22 mouse cellular contexts compared by ENCODE assay signal in the genomic region with DNA sequence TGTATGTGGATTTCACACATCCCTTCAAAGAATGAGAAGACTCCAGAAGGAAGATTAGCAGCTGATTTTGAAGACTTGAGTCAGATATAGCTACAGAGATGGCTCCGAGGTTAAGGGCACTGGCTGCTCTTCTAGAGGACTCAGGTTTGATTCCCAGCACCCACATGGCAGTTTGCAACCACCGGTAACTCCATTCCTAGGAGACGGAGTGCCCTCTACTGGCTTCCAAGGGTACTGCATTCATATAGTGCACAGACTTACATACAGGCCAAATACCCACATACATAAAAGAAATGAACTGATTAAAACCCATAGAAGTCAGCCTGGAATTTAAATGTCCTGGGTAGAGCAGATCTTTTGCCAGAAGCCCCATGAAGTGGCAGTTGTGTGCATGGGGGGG. TPM values are rescaled to one million over a fixed set of nuclear protein-coding genes. Genes with fewer than 3 reads are reported as not detected.
A peak's percentile ranks its signal among the peaks of the same experiment; 100 is the strongest.
DNase-seq lines count a peak whose midpoint lies in the region; ATAC-seq and TF ChIP-seq lines count a peak whose summit lies in the region.
"Had no signal": no experiment of that assay in that cellular context is flagged by ENCODE, and none has a peak within 500 bp of the region (broad histone marks: within the 10 kb centered on the region; RNA-seq: fewer than 3 reads in every experiment).

No protein-coding gene starts in this region.

- TF ChIP-seq RAD21 in CH12.LX (IDR thresholded peaks at IDR 0.05; ENCODE audit: low read depth, low read length) (no peak), MEL (IDR thresholded peaks at IDR 0.05; ENCODE audit: low read depth, low read length) (peak; percentile 12)

- no peak for DNase-seq in heart, adult 2 months
- DNase-seq in liver, adult 2 months (ENCODE audit: extremely low read depth, low read depth, low spot score): no peak
- DNase-seq in liver: no peak
- no peak for DNase-seq in CH12.LX (ENCODE audit: extremely low read depth)
- DNase-seq in MEL (ENCODE audit: low read depth, low spot score): peak; percentile 34
- DNase-seq in spleen, postnatal 4 days (ENCODE audit: low spot score in 2 of 2): no peak
- no peak for DNase-seq in cerebellum, adult 2 months
- DNase-seq: adrenal gland, postnatal 25 days; cerebellum, adult 8-10 months; kidney, adult 8-10 months; right cerebral cortex, postnatal 25 days; thymus, adult 18-20 months had no signal

- intact Hi-C loops in heart, adult 2 months (cut with DNase I): loop anchor here (5.0 kb wide), 1 partner anchor 104 kb away; a partner anchor contains a TSS

- TF ChIP-seq CTCF in heart, adult 2 months (IDR thresholded peaks at IDR 0.05): peak; percentile 51
- peak; percentile 30; the same call in 1 of the 2 replicates for TF ChIP-seq CTCF in liver, adult 2 months (IDR thresholded peaks at IDR 0.05; ENCODE audit: low read depth, low read length)
- peak; percentile 22 to 38; a peak in 1 of 4 replicates for TF ChIP-seq CTCF in CH12.LX (conservative IDR thresholded peaks at IDR 0.05 in 1 of 2, IDR thresholded peaks at IDR 0.05 in 1 of 2; ENCODE audit: low read depth in 2 of 2, low read length in 2 of 2)
- peak; percentile 39 to 62 (median 48); a peak in 5 of 6 replicates for TF ChIP-seq CTCF in MEL (IDR thresholded peaks at IDR 0.05 in 2 of 3, conservative IDR thresholded peaks at IDR 0.05 in 1 of 3; ENCODE audit: control insufficient read depth in 1 of 3, insufficient read depth in 1 of 3, low read depth in 2 of 3, low read length in 3 of 3, poor library complexity in 1 of 3, severe bottlenecking in 1 of 3)
- no peak for TF ChIP-seq CTCF in cerebellum, adult 2 months (IDR thresholded peaks at IDR 0.05; ENCODE audit: borderline replicate concordance, insufficient read depth, low read depth, low read length)

- no peak for TF ChIP-seq POLR2A in heart, adult 2 months (IDR thresholded peaks at IDR 0.05; ENCODE audit: insufficient read depth, low read depth, low read length)
- TF ChIP-seq POLR2A in liver, adult 2 months (IDR thresholded peaks at IDR 0.05; ENCODE audit: extremely low read depth, insufficient read depth, low read length): no peak
- TF ChIP-seq POLR2A in CH12.LX (IDR thresholded peaks at IDR 0.05; ENCODE audit: low read depth, low read length) (no peak), MEL (IDR thresholded peaks at IDR 0.05; ENCODE audit: control insufficient read depth in 1 of 2, insufficient read depth in 1 of 2, low read depth in 1 of 2, low read length in 2 of 2, poor library complexity in 1 of 2) (no peak)
- TF ChIP-seq POLR2A in cerebellum, adult 2 months (IDR thresholded peaks at IDR 0.05; ENCODE audit: borderline replicate concordance, insufficient read depth, low read length): no peak

- H3K4me1 ChIP-seq in heart, adult 2 months (ENCODE audit: control insufficient read depth, insufficient read depth, low read length): peaks cover 18% of the 10 kb centered on the region
- peaks cover 44% of the 10 kb centered on the region for H3K4me1 ChIP-seq in heart, embryonic 12.5 days (replicated peaks)
- H3K4me1 ChIP-seq in liver, adult 2 months (ENCODE audit: control insufficient read depth, insufficient read depth, low read length): no peaks in the 10 kb centered on the region
- H3K4me1 ChIP-seq in CH12.LX (ENCODE audit: control insufficient read depth in 1 of 2, insufficient read depth in 2 of 2): no peaks in the 10 kb centered on the region
- no peaks in the 10 kb centered on the region for H3K4me1 ChIP-seq in MEL (ENCODE audit: control insufficient read depth in 1 of 2, insufficient read depth in 2 of 2, low read length in 2 of 2)
- peaks cover 77% of the 10 kb centered on the region for H3K4me1 ChIP-seq in cerebellum, adult 2 months (ENCODE audit: control insufficient read depth, insufficient read depth, low read length)

- ATAC-seq in heart, embryonic 12.5 days (ENCODE audit: insufficient number of reproducible peaks, low FRiP score): no peak
- ATAC-seq: forebrain, embryonic 16.5 days had no signal

- dilution Hi-C loops in CH12.LX (cut with MboI; ENCODE audit: extremely low pct_ligation_motif_present, extremely low pct_unique_long_range_greater_than_20kb, low sequenced_read_pairs): no loop called here

- no peak for TF ChIP-seq EP300 in heart, adult 2 months (IDR thresholded peaks at IDR 0.05; ENCODE audit: insufficient read depth, low read depth, low read length)
- no peak for TF ChIP-seq EP300 in CH12.LX (IDR thresholded peaks at IDR 0.05; ENCODE audit: low read length)
- TF ChIP-seq EP300 in MEL (IDR thresholded peaks at IDR 0.05; ENCODE audit: low read depth in 1 of 2, low read length in 2 of 2): no peak

- H3K27me3 ChIP-seq in heart, adult 2 months (ENCODE audit: control insufficient read depth, insufficient read depth, low read length): no peaks in the 10 kb centered on the region
- H3K27me3 ChIP-seq in heart, embryonic 12.5 days (replicated peaks): no peaks in the 10 kb centered on the region
- no peaks in the 10 kb centered on the region for H3K27me3 ChIP-seq in liver, adult 2 months (ENCODE audit: control insufficient read depth, insufficient read depth, low read length)
- H3K27me3 ChIP-seq in CH12.LX (replicated peaks) (no peaks in the 10 kb centered on the region), MEL (ENCODE audit: control insufficient read depth in 1 of 2, insufficient read depth in 2 of 2, low read length in 2 of 2) (no peaks in the 10 kb centered on the region)
- no peaks in the 10 kb centered on the region for H3K27me3 ChIP-seq in cerebellum, adult 2 months (ENCODE audit: control insufficient read depth, insufficient read depth, low read length)
- H3K27me3 ChIP-seq: hindbrain, embryonic 12.5 days had no signal

- H3K9ac ChIP-seq in heart, adult 2 months (ENCODE audit: low read depth, low read length): no peak overlapping the region
- H3K9ac ChIP-seq in heart, embryonic 12.5 days: no peak overlapping the region
- no peak overlapping the region for H3K9ac ChIP-seq in liver, adult 2 months (ENCODE audit: low read depth, low read length)
- H3K9ac ChIP-seq in CH12.LX (ENCODE audit: insufficient read depth, low read depth): no peak overlapping the region
- H3K9ac ChIP-seq in MEL (ENCODE audit: control insufficient read depth, low read depth, low read length, poor library complexity, severe bottlenecking): no peak overlapping the region
- H3K9ac ChIP-seq: hindbrain, embryonic 12.5 days had no signal

- H3K27ac ChIP-seq in heart, adult 2 months: no peak overlapping the region
- H3K27ac ChIP-seq in heart, embryonic 12.5 days (ENCODE audit: poor library complexity, severe bottlenecking): no peak overlapping the region
- H3K27ac ChIP-seq in liver, adult 2 months (replicated peaks; ENCODE audit: insufficient read depth, low read depth, low read length): no peak overlapping the region
- H3K27ac ChIP-seq in CH12.LX (ENCODE audit: insufficient read depth, low read depth) (no peak overlapping the region), MEL (ENCODE audit: control insufficient read depth, low read depth, low read length) (no peak overlapping the region)
- no peak overlapping the region for H3K27ac ChIP-seq in cerebellum, adult 2 months (ENCODE audit: insufficient read depth, low read length)
- H3K27ac ChIP-seq: hindbrain, embryonic 12.5 days; limb, embryonic 10.5 days; macrophage had no signal

- no peaks in the 10 kb centered on the region for H3K79me2 ChIP-seq in heart, adult 2 months (replicated peaks; ENCODE audit: control insufficient read depth, insufficient read depth, low read length)
- H3K79me2 ChIP-seq in liver, adult 2 months (ENCODE audit: control insufficient read depth, insufficient read depth, low read length): peaks cover 2% of the 10 kb centered on the region; the same call in 1 of the 2 replicates
- H3K79me2 ChIP-seq in CH12.LX (replicated peaks; ENCODE audit: control insufficient read depth, extremely low read depth, insufficient read depth, poor library complexity, severe bottlenecking) (no peaks in the 10 kb centered on the region), MEL (ENCODE audit: control insufficient read depth, insufficient read depth, low read length, poor library complexity) (no peaks in the 10 kb centered on the region)

- no peak overlapping the region for H3K4me2 ChIP-seq in heart, embryonic 12.5 days
- no peak overlapping the region for H3K4me2 ChIP-seq in CH12.LX (ENCODE audit: insufficient read depth, low read depth, poor library complexity, severe bottlenecking)
- H3K4me2 ChIP-seq: hindbrain, embryonic 12.5 days; midbrain, embryonic 11.5 days had no signal

- H3K4me3 ChIP-seq in heart, adult 2 months: no peak overlapping the region
- no peak overlapping the region for H3K4me3 ChIP-seq in heart, embryonic 12.5 days
- no peak overlapping the region for H3K4me3 ChIP-seq in liver, adult 2 months (ENCODE audit: insufficient read depth, low read depth, low read length)
- H3K4me3 ChIP-seq in CH12.LX (replicated peaks in 1 of 3; ENCODE audit: low read depth in 2 of 3, low read length in 2 of 3, poor library complexity in 1 of 3) (no peak overlapping the region), MEL (ENCODE audit: control insufficient read depth in 1 of 2, insufficient read depth in 1 of 2, low read depth in 2 of 2, low read length in 2 of 2) (no peak overlapping the region)
- no peak overlapping the region for H3K4me3 ChIP-seq in cerebellum, adult 2 months (replicated peaks; ENCODE audit: insufficient read depth, low read depth, low read length)
- H3K4me3 ChIP-seq: erythroblast, embryonic 14.5 days; hindbrain, embryonic 12.5 days; limb, embryonic 10.5 days had no signal

- WGBS in heart, adult 2 months: 96% methylated on average over 3 of the region's 3 CpGs
- WGBS in heart, embryonic 12.5 days: 93% methylated on average over 3 of the region's 3 CpGs
- 99% methylated on average over 3 of the region's 3 CpGs for WGBS in liver, adult 2 months
- 97% methylated on average over 3 of the region's 3 CpGs for WGBS in cerebellum, adult 2 months

- in situ Hi-C loops in CH12.LX (cut with MboI; ENCODE audit: low pct_ligation_motif_present, low pct_unique_long_range_greater_than_20kb, low sequenced_read_pairs): no loop called here

- peaks cover 5% of the 10 kb centered on the region for H3K9me3 ChIP-seq in heart, embryonic 12.5 days (replicated peaks)
- peaks cover 13% of the 10 kb centered on the region for H3K9me3 ChIP-seq in CH12.LX (replicated peaks; ENCODE audit: low read length)
- no peaks in the 10 kb centered on the region for H3K9me3 ChIP-seq in MEL (replicated peaks; ENCODE audit: insufficient read depth, low read length)
- H3K9me3 ChIP-seq: hindbrain, embryonic 12.5 days; limb, embryonic 10.5 days had no signal

- H3K36me3 ChIP-seq in heart, adult 2 months (ENCODE audit: control insufficient read depth, insufficient read depth, low read length): no peaks in the 10 kb centered on the region
- no peaks in the 10 kb centered on the region for H3K36me3 ChIP-seq in heart, embryonic 12.5 days
- no peaks in the 10 kb centered on the region for H3K36me3 ChIP-seq in liver, adult 2 months (ENCODE audit: control insufficient read depth, insufficient read depth, low read length)
- H3K36me3 ChIP-seq in CH12.LX (replicated peaks in 1 of 2; ENCODE audit: control insufficient read depth in 1 of 2, insufficient read depth in 1 of 2, low read length in 1 of 2): peaks cover 1 to 96% of the 10 kb centered on the region in 2 experiments
- peaks cover 0 to 1% of the 10 kb centered on the region in 2 experiments; a peak in 2 of 4 replicates for H3K36me3 ChIP-seq in MEL (ENCODE audit: control insufficient read depth in 1 of 2, insufficient read depth in 2 of 2, low read length in 2 of 2)
- H3K36me3 ChIP-seq: hindbrain, embryonic 12.5 days had no signal

RNA-seq across cellular contexts. Expression of a gene that starts 43.8 kb away (rescaled TPM):
- not detected for total RNA-seq in heart, adult 2 months (2021)
- polyA plus RNA-seq in heart, adult 2 months (2012; rRNA removed): 0.06 and 0.12 TPM in 2 replicates
- 0.26 TPM in 1 of 2 replicates, not detected in the other for polyA plus RNA-seq in heart, embryonic 12.5 days (2016; fragmentation: Nextera tagmentation; extraction: Ambion mirVana)
- 1.8 TPM in 1 of 2 replicates, not detected in the other for total RNA-seq in liver, adult 2 months (2014; rRNA removed)
- 0.42 TPM in 1 of 2 replicates, not detected in the other for polyA plus RNA-seq in liver, adult 2 months (2012; rRNA removed)
- total RNA-seq in CH12.LX (2012; rRNA removed) (not detected in 2 replicates), CH12.LX (2014; rRNA removed) (not detected in 2 replicates), MEL (2012; rRNA removed) (not detected in 2 replicates)
- polyA plus RNA-seq in CH12.LX (2012; ENCODE audit: insufficient read length, low read depth) (not detected in 2 replicates), MEL (2012; ENCODE audit: insufficient read depth in 1 of 2, insufficient read length in 2 of 2, low read depth in 1 of 2, low replicate concordance in 2 of 2, missing spikeins in 1 of 2) (not detected)
- 187 and 216 TPM in 2 replicates for polyA plus RNA-seq in cerebellum, adult 2 months (2012; rRNA removed)
- total RNA-seq: common myeloid progenitor, adult 5-6 weeks; gastrocnemius, adult 8-10 months had no signal
- polyA plus RNA-seq: heart, postnatal 0 days; macrophage had no signal

Comparison
In these comparisons a context has a peak if more than half of its experiments do, and no peak if none do; other contexts are left out.
1. RNA of a gene that starts 43.8 kb away (polyA plus RNA-seq): 187 to 216 TPM in cerebellum, adult 2 months; 0.26 TPM in heart, embryonic 12.5 days, 0.06 to 0.12 TPM in heart, adult 2 months, 0.42 TPM in liver, adult 2 months, not detected in CH12.LX and not detected in MEL; every median in the first group is over 100 times any median in the second.